Mouse (Mus musculus) lung, postnatal 0 days (tissue): ENCODE measurements at regions not wholly inside any gene's neighbourhood (a gene's known extent, or its start where the extent isn't known, plus 50 kb on each side); places are given as distances from the start of the nearest gene placed in this dataset.

Experiments
- CTCF ChIP-seq: IDR thresholded peaks from 2 replicates; pipeline ENCODE4 v1.5.1; 2016; ENCODE audit warnings: antibody characterized with exemption, mild to moderate bottlenecking
- EP300 ChIP-seq: IDR thresholded peaks from 2 replicates; pipeline ENCODE4 v1.6.1; 2016; ENCODE audit warnings: antibody characterized with exemption, mild to moderate bottlenecking, control low read depth

DNA sequence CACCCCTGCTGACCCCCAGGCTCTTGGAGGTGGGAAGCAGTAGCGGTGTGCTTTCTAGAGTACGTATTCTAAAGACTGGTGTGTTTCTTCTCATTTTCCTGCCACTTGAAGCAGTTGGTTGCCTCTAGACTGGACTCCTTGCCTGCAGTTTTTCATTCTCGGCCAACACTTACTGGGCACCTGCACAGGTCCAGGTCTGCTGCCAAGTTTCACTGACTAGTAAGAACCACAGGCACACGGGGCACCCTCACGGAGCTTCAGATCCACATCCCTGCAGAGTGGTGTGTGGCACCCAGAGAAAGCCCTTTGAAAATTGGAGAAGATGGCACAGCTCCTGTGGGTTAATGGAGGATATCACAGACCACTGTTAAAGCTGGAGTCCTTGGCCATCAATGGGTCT, 71.9 kb upstream of the Cplx2 start:
- TF ChIP-seq EP300 (no peak), CTCF (no peak)
